ENCODE assay signal across 9 mouse cellular contexts in genomic region chr1:106883812-106884211, GRCm38 (mm10). TPM values are rescaled to one million over a fixed set of nuclear protein-coding genes. Genes with fewer than 3 reads are reported as not detected.
DNase-seq lines count a peak whose midpoint lies in the region; ATAC-seq and TF ChIP-seq lines count a peak whose summit lies in the region.
"Had no signal": no experiment of that assay in that cellular context is flagged by ENCODE, and none has a peak within 500 bp of the region (broad histone marks: within the 10 kb centered on the region; RNA-seq: fewer than 3 reads in every experiment).

No protein-coding gene starts in this region.

- no peak overlapping the region for H3K9ac ChIP-seq in lung, postnatal 0 days (replicated peaks; ENCODE audit: low read depth)
- no peak overlapping the region for H3K9ac ChIP-seq in embryonic facial prominence, embryonic 14.5 days (ENCODE audit: low read depth, low read length)

- DNase-seq in frontal cortex, postnatal 14 days (ENCODE audit: low spot score in 2 of 2) = no peak
- DNase-seq in lung, postnatal 0 days (ENCODE audit: low spot score) = peak; percentile 27
- no peak for DNase-seq in lung, adult 2 months
- peak; percentile 42 for DNase-seq in embryonic facial prominence, embryonic 14.5 days (ENCODE audit: low spot score)
- DNase-seq in right cerebral cortex, postnatal 36 days (ENCODE audit: low spot score in 2 of 2) = no peak
- DNase-seq in left cerebral cortex, adult 18-20 months (ENCODE audit: low spot score in 2 of 2) = no peak

- peak; percentile 97 for ATAC-seq in frontal cortex, adult (ENCODE audit: low TSS enrichment)
- peak; percentile 25; the same call in 1 of the 2 replicates for ATAC-seq in lung, postnatal 0 days
- 0 out of 2 replicates have a peak, but pooled peaks have one; percentile 30 for ATAC-seq in embryonic facial prominence, embryonic 14.5 days (ENCODE audit: low read depth)

- no peaks in the 10 kb centered on the region for H3K9me3 ChIP-seq in lung, postnatal 0 days (ENCODE audit: low read length)
- no peaks in the 10 kb centered on the region for H3K9me3 ChIP-seq in embryonic facial prominence, embryonic 14.5 days (ENCODE audit: control insufficient read depth, low read length)

- no peak overlapping the region for H3K27ac ChIP-seq in lung, postnatal 0 days (ENCODE audit: low read length)
- no peak overlapping the region for H3K27ac ChIP-seq in embryonic facial prominence, embryonic 14.5 days (replicated peaks; ENCODE audit: low read depth, low read length)
- H3K27ac ChIP-seq in small intestine, adult 2 months (ENCODE audit: insufficient read depth, low read depth, low read length) = no peak overlapping the region

- no peak for TF ChIP-seq EP300 in lung, postnatal 0 days (IDR thresholded peaks at IDR 0.05)

- H3K4me3 ChIP-seq in lung, postnatal 0 days (ENCODE audit: low read depth, low read length) = no peak overlapping the region
- no peak overlapping the region for H3K4me3 ChIP-seq in lung, adult 2 months (replicated peaks; ENCODE audit: extremely low read depth, low read depth, low read length)
- H3K4me3 ChIP-seq in embryonic facial prominence, embryonic 14.5 days (ENCODE audit: low read depth, low read length) = no peak overlapping the region
- no peak overlapping the region for H3K4me3 ChIP-seq in small intestine, adult 2 months (ENCODE audit: low read depth, low read length)

- TF ChIP-seq CTCF in lung, postnatal 0 days (IDR thresholded peaks at IDR 0.05) = peak; percentile 54
- no peak for TF ChIP-seq CTCF in lung, adult 2 months (IDR thresholded peaks at IDR 0.05; ENCODE audit: insufficient read depth, low read length)
- TF ChIP-seq CTCF in small intestine, adult 2 months (IDR thresholded peaks at IDR 0.05; ENCODE audit: extremely low read depth, insufficient read length, insufficient replicate concordance, low read depth, low read length) = peak; percentile 38; the same call in 1 of the 2 replicates

- 2% methylated on average over 2 of the region's 2 CpGs for WGBS in lung, postnatal 0 days
- WGBS in lung, adult 2 months = 6% methylated on average over 2 of the region's 2 CpGs
- WGBS in embryonic facial prominence, embryonic 14.5 days = 2% methylated on average over 2 of the region's 2 CpGs
- 0% methylated on average over 2 of the region's 2 CpGs for WGBS in small intestine, adult 2 months

- H3K36me3 ChIP-seq in lung, postnatal 0 days (ENCODE audit: insufficient read depth, low read length) = no peaks in the 10 kb centered on the region
- no peaks in the 10 kb centered on the region for H3K36me3 ChIP-seq in embryonic facial prominence, embryonic 14.5 days (ENCODE audit: control insufficient read depth, insufficient read depth, low read length)
- H3K36me3 ChIP-seq in small intestine, adult 2 months (ENCODE audit: control insufficient read depth, insufficient read depth, low read length) = no peaks in the 10 kb centered on the region

- H3K4me2 ChIP-seq in lung, postnatal 0 days (replicated peaks; ENCODE audit: low read depth, low read length) = no peak overlapping the region
- H3K4me2 ChIP-seq in embryonic facial prominence, embryonic 14.5 days (ENCODE audit: low read depth, low read length) = no peak overlapping the region

- no peaks in the 10 kb centered on the region for H3K27me3 ChIP-seq in lung, postnatal 0 days (replicated peaks; ENCODE audit: insufficient read depth, low read length)
- no peaks in the 10 kb centered on the region for H3K27me3 ChIP-seq in embryonic facial prominence, embryonic 14.5 days (replicated peaks; ENCODE audit: control insufficient read depth, insufficient read depth, low read length)
- no peaks in the 10 kb centered on the region for H3K27me3 ChIP-seq in small intestine, adult 2 months (ENCODE audit: control insufficient read depth, insufficient read depth, low read length)

- no peaks in the 10 kb centered on the region for H3K4me1 ChIP-seq in lung, postnatal 0 days (ENCODE audit: insufficient read depth, low read depth, low read length)
- no peaks in the 10 kb centered on the region for H3K4me1 ChIP-seq in lung, adult 2 months (ENCODE audit: control insufficient read depth, insufficient read depth, low read length)
- no peaks in the 10 kb centered on the region for H3K4me1 ChIP-seq in embryonic facial prominence, embryonic 14.5 days (ENCODE audit: control insufficient read depth, insufficient read depth, low read length)
- H3K4me1 ChIP-seq in small intestine, adult 2 months (ENCODE audit: control insufficient read depth, insufficient read depth, insufficient read length, low read length) = no peaks in the 10 kb centered on the region

- TF ChIP-seq POLR2A in lung, adult 2 months (IDR thresholded peaks at IDR 0.05; ENCODE audit: borderline replicate concordance, extremely low read depth, low read depth, low read length) = no peak
- TF ChIP-seq POLR2A in small intestine, adult 2 months (IDR thresholded peaks at IDR 0.05; ENCODE audit: low read depth, low read length) = no peak

RNA-seq across cellular contexts. Expression of gene Serpinb5, which starts 22.8 kb away (rescaled TPM):
- polyA plus RNA-seq in lung, postnatal 0 days (2015; fragmentation: Nextera tagmentation; extraction: Ambion mirVana) = 0.13 and 0.18 TPM in 2 replicates
- 4.0 TPM in 1 of 2 replicates, not detected in the other for polyA plus RNA-seq in lung, adult 2 months (2012; rRNA removed)
- 21.5 and 33.9 TPM in 2 replicates for polyA plus RNA-seq in embryonic facial prominence, embryonic 14.5 days (2014; fragmentation: Nextera tagmentation; extraction: Ambion mirVana)
- polyA plus RNA-seq in small intestine, adult 2 months (2012; rRNA removed) = 0.37 and 0.53 TPM in 2 replicates
- total RNA-seq in left cerebral cortex, adult 18-20 months (2021) = under 1 TPM in 1 of 2 experiments, not detected in 1; 0.16 TPM
- total RNA-seq: neutrophil, adult 5-6 weeks had no signal

RNA-seq across cellular contexts. Expression of gene Serpinb12, which starts 50.4 kb away (rescaled TPM):
- 0.52 and 0.57 TPM in 2 replicates for polyA plus RNA-seq in lung, postnatal 0 days (2015; fragmentation: Nextera tagmentation; extraction: Ambion mirVana)
- 44.7 TPM in 1 of 2 replicates, not detected in the other for polyA plus RNA-seq in lung, adult 2 months (2012; rRNA removed)
- polyA plus RNA-seq in embryonic facial prominence, embryonic 14.5 days (2014; fragmentation: Nextera tagmentation; extraction: Ambion mirVana) = 6.7 and 10.3 TPM in 2 replicates
- not detected in 2 replicates for polyA plus RNA-seq in small intestine, adult 2 months (2012; rRNA removed)
- not detected for total RNA-seq in left cerebral cortex, adult 18-20 months (2021)
- total RNA-seq: neutrophil, adult 5-6 weeks had no signal

Comparison
In these comparisons a context has a peak if more than half of its experiments do, and no peak if none do; other contexts are left out.
1. DNase-seq: peak in lung, postnatal 0 days (single experiment) and embryonic facial prominence, embryonic 14.5 days (single experiment); none in frontal cortex, postnatal 14 days (0 of 2), lung, adult 2 months (single experiment), right cerebral cortex, postnatal 36 days (0 of 2) and left cerebral cortex, adult 18-20 months (0 of 2).
2. ATAC-seq: peak in every context shown above with its lines; median percentile 97 in frontal cortex, adult; 30 in embryonic facial prominence, embryonic 14.5 days; 25 in lung, postnatal 0 days.